Mouse (Mus musculus): Measurements from ENCODE around the gene Fes. TPM values are rescaled to one million over a fixed set of nuclear protein-coding genes. Genes with fewer than 3 reads are reported as not detected.

The Fes gene
- polyA plus RNA-seq, 1 experiment from 2014 or later, result 18.2 TPM

- Histone ChIP-seq H3K9me3 (replicated peaks; ENCODE audit: control insufficient read depth, low read length) (no peaks in the 10 kb centered on the region), H3K4me2 (ENCODE audit: low read depth, low read length) (no peak overlapping the region), H3K27ac (ENCODE audit: low read length) (no peak overlapping the region), H3K27me3 (ENCODE audit: control insufficient read depth, insufficient read depth, low read depth, low read length) (no peaks in the 10 kb centered on the region), H3K36me3 (ENCODE audit: control insufficient read depth, insufficient read depth) (no peaks in the 10 kb centered on the region), H3K4me3 (ENCODE audit: low read depth, low read length) (no peak overlapping the region), H3K9ac (ENCODE audit: low read depth, low read length) (no peak overlapping the region), H3K4me1 (ENCODE audit: control insufficient read depth, low read depth, low read length) (peaks cover 8% of the 10 kb centered on the region)
- no peak for ATAC-seq (ENCODE audit: low read depth)
- 82% methylated on average over 8 of the region's 8 CpGs for WGBS (ENCODE audit: insufficient replicate concordance)
These were observed 34.8 kb downstream of the Fes start for GRCm38 (mm10) chr7:80352920-80353319.

- no peak overlapping the region for H3K4me2 ChIP-seq (ENCODE audit: low read depth, low read length)
These were observed 36.9 kb downstream of the Fes start for GRCm38 (mm10) chr7:80350808-80351207.

GRCm38 (mm10) chr7:80347670-80348586 is 39.8 kb downstream of the Fes start:
- Histone ChIP-seq H3K4me2 (ENCODE audit: low read depth, low read length) (no peak overlapping the region), H3K36me3 (ENCODE audit: control insufficient read depth, insufficient read depth) (no peaks in the 10 kb centered on the region), H3K27ac (ENCODE audit: low read length) (no peak overlapping the region), H3K9ac (ENCODE audit: low read depth, low read length) (no peak overlapping the region), H3K9me3 (replicated peaks; ENCODE audit: control insufficient read depth, low read length) (no peaks in the 10 kb centered on the region), H3K4me1 (ENCODE audit: control insufficient read depth, low read depth, low read length) (peaks cover 18% of the 10 kb centered on the region), H3K27me3 (ENCODE audit: control insufficient read depth, insufficient read depth, low read depth, low read length) (no peaks in the 10 kb centered on the region), H3K4me3 (ENCODE audit: low read depth, low read length) (no peak overlapping the region)
- no peak for ATAC-seq (ENCODE audit: low read depth)
- 61% methylated on average over 13 of the region's 13 CpGs for WGBS (ENCODE audit: insufficient replicate concordance)

More at GRCm38 (mm10) chr7:80350808-80351207, 36.9 kb downstream of the Fes start:
- no peak for ATAC-seq (ENCODE audit: low read depth)
- Histone ChIP-seq H3K36me3 (ENCODE audit: control insufficient read depth, insufficient read depth) (no peaks in the 10 kb centered on the region), H3K9ac (ENCODE audit: low read depth, low read length) (no peak overlapping the region), H3K4me1 (ENCODE audit: control insufficient read depth, low read depth, low read length) (peaks cover 12% of the 10 kb centered on the region), H3K4me3 (ENCODE audit: low read depth, low read length) (no peak overlapping the region), H3K27ac (ENCODE audit: low read length) (no peak overlapping the region), H3K9me3 (replicated peaks; ENCODE audit: control insufficient read depth, low read length) (no peaks in the 10 kb centered on the region), H3K27me3 (ENCODE audit: control insufficient read depth, insufficient read depth, low read depth, low read length) (no peaks in the 10 kb centered on the region)
- 23% methylated on average over 2 of the region's 2 CpGs for WGBS (ENCODE audit: insufficient replicate concordance)

GRCm38 (mm10) chr7:80346830-80347229 is 40.9 kb downstream of the Fes start:
- Histone ChIP-seq H3K27ac (ENCODE audit: low read length) (no peak overlapping the region), H3K9ac (ENCODE audit: low read depth, low read length) (no peak overlapping the region), H3K4me1 (ENCODE audit: control insufficient read depth, low read depth, low read length) (peaks cover 24% of the 10 kb centered on the region), H3K36me3 (ENCODE audit: control insufficient read depth, insufficient read depth) (no peaks in the 10 kb centered on the region), H3K4me2 (ENCODE audit: low read depth, low read length) (no peak overlapping the region), H3K4me3 (ENCODE audit: low read depth, low read length) (no peak overlapping the region), H3K9me3 (replicated peaks; ENCODE audit: control insufficient read depth, low read length) (no peaks in the 10 kb centered on the region), H3K27me3 (ENCODE audit: control insufficient read depth, insufficient read depth, low read depth, low read length) (no peaks in the 10 kb centered on the region)
- no peak for ATAC-seq (ENCODE audit: low read depth)
- WGBS (ENCODE audit: insufficient replicate concordance), result 43% methylated on average over 5 of the region's 5 CpGs

- Histone ChIP-seq H3K4me3 (ENCODE audit: low read depth, low read length) (no peak overlapping the region), H3K27me3 (ENCODE audit: control insufficient read depth, insufficient read depth, low read depth, low read length) (no peaks in the 10 kb centered on the region), H3K36me3 (ENCODE audit: control insufficient read depth, insufficient read depth) (no peaks in the 10 kb centered on the region), H3K9ac (ENCODE audit: low read depth, low read length) (no peak overlapping the region), H3K4me2 (ENCODE audit: low read depth, low read length) (no peak overlapping the region), H3K9me3 (replicated peaks; ENCODE audit: control insufficient read depth, low read length) (no peaks in the 10 kb centered on the region), H3K4me1 (ENCODE audit: control insufficient read depth, low read depth, low read length) (peaks cover 27% of the 10 kb centered on the region), H3K27ac (ENCODE audit: low read length) (no peak overlapping the region)
- 71% methylated on average over 9 of the region's 9 CpGs for WGBS (ENCODE audit: insufficient replicate concordance)
- no peak for ATAC-seq (ENCODE audit: low read depth)
These were observed 41.6 kb downstream of the Fes start for GRCm38 (mm10) chr7:80346173-80346572.

GRCm38 (mm10) chr7:80343270-80344018 is 44.3 kb downstream of the Fes start:
- Histone ChIP-seq H3K27ac (ENCODE audit: low read length) (peak overlapping the region; percentile 51), H3K4me3 (ENCODE audit: low read depth, low read length) (peak overlapping the region; percentile 68), H3K4me1 (ENCODE audit: control insufficient read depth, low read depth, low read length) (peaks cover 32% of the 10 kb centered on the region), H3K27me3 (ENCODE audit: control insufficient read depth, insufficient read depth, low read depth, low read length) (no peaks in the 10 kb centered on the region), H3K9me3 (replicated peaks; ENCODE audit: control insufficient read depth, low read length) (no peaks in the 10 kb centered on the region), H3K4me2 (ENCODE audit: low read depth, low read length) (peak overlapping the region; percentile 86), H3K9ac (ENCODE audit: low read depth, low read length) (peak overlapping the region; percentile 81), H3K36me3 (ENCODE audit: control insufficient read depth, insufficient read depth) (no peaks in the 10 kb centered on the region)
- no peak for ATAC-seq (ENCODE audit: low read depth)
- 22% methylated on average over 19 of the region's 19 CpGs for WGBS (ENCODE audit: insufficient replicate concordance)

GRCm38 (mm10) chr7:80342858-80343257 is 44.9 kb downstream of the Fes start, which contains the start of gene Hddc3:
Gene Hddc3, plus strand, starts transcription at chr7:80343104.
- Histone ChIP-seq H3K27ac (ENCODE audit: low read length) (peak within 1 kb of the TSS; percentile 51), H3K9ac (ENCODE audit: low read depth, low read length) (peak within 1 kb of the TSS; percentile 81), H3K4me2 (ENCODE audit: low read depth, low read length) (peak within 1 kb of the TSS; percentile 86), H3K36me3 (ENCODE audit: control insufficient read depth, insufficient read depth) (no peaks in the 10 kb centered on the region), H3K27me3 (ENCODE audit: control insufficient read depth, insufficient read depth, low read depth, low read length) (no peaks in the 10 kb centered on the region), H3K4me3 (ENCODE audit: low read depth, low read length) (peak within 1 kb of the TSS; percentile 68), H3K4me1 (ENCODE audit: control insufficient read depth, low read depth, low read length) (peaks cover 32% of the 10 kb centered on the region), H3K9me3 (replicated peaks; ENCODE audit: control insufficient read depth, low read length) (no peaks in the 10 kb centered on the region)
- ATAC-seq (ENCODE audit: low read depth), result peak; percentile 5; the same call in 1 of the 2 replicates
- under 1% methylated on average over 25 of the region's 25 CpGs for WGBS (ENCODE audit: insufficient replicate concordance)

- H3K9ac ChIP-seq (ENCODE audit: low read depth, low read length), result no peak overlapping the region
- WGBS (ENCODE audit: insufficient replicate concordance), result 66% methylated on average over 7 of the region's 7 CpGs
These were observed 46.0 kb downstream of the Fes start for GRCm38 (mm10) chr7:80341793-80342192.

More at GRCm38 (mm10) chr7:80341793-80342192, 46.0 kb downstream of the Fes start:
- Histone ChIP-seq H3K4me2 (ENCODE audit: low read depth, low read length) (no peak overlapping the region), H3K9me3 (replicated peaks; ENCODE audit: control insufficient read depth, low read length) (no peaks in the 10 kb centered on the region), H3K36me3 (ENCODE audit: control insufficient read depth, insufficient read depth) (no peaks in the 10 kb centered on the region), H3K4me1 (ENCODE audit: control insufficient read depth, low read depth, low read length) (peaks cover 29% of the 10 kb centered on the region), H3K4me3 (ENCODE audit: low read depth, low read length) (no peak overlapping the region), H3K27me3 (ENCODE audit: control insufficient read depth, insufficient read depth, low read depth, low read length) (no peaks in the 10 kb centered on the region), H3K27ac (ENCODE audit: low read length) (no peak overlapping the region)
- ATAC-seq (ENCODE audit: low read depth), result no peak

Data from liver, embryonic 16.5 days (tissue).